Mouse (Mus musculus) heart, postnatal 0 days (tissue): ENCODE results near the gene Cdkn1a. TPM values are rescaled to one million over a fixed set of nuclear protein-coding genes. Genes with fewer than 3 reads are reported as not detected.

Experiments
- ATAC-seq: fragments of 200-750 bp; cut with Nextera tagmentation; 2 replicates; pipeline ENCODE4 v1.8.0; 2017; ENCODE audit warnings: low read depth, moderate number of reproducible peaks, moderate library complexity; ENCODE audit not compliant: insufficient read depth
- DNase-seq: peaks from one replicate; pipeline ENCODE4 v3.0.0-alpha.2; 2016; ENCODE audit warnings: low spot score
- H3K27ac ChIP-seq: fragments of 300-500 bp; sonication (generic); 2 replicates; pipeline ENCODE4 v1.5.1; 2014; ENCODE audit warnings: low read depth, mild to moderate bottlenecking
- H3K27me3 ChIP-seq: fragments of 300-500 bp; sonication (generic); 2 replicates; pipeline ENCODE4 v1.6.1; 2014; ENCODE audit warnings: low read length, mixed read lengths; ENCODE audit not compliant: control insufficient read depth, insufficient read depth
- H3K36me3 ChIP-seq: fragments of 300-500 bp; sonication (generic); replicated peaks from 2 replicates; pipeline ENCODE4 v1.6.1; 2014; ENCODE audit warnings: low read length, mixed read lengths; ENCODE audit not compliant: control insufficient read depth, insufficient read depth
- H3K4me1 ChIP-seq: fragments of 300-500 bp; sonication (generic); 2 replicates; pipeline ENCODE4 v1.6.1; 2014; ENCODE audit warnings: antibody characterized with exemption; ENCODE audit not compliant: control insufficient read depth, insufficient read depth
- H3K4me2 ChIP-seq: fragments of 300-500 bp; sonication (generic); 2 replicates; pipeline ENCODE4 v1.6.1; 2014; ENCODE audit warnings: low read depth, mild to moderate bottlenecking, low read length, moderate library complexity
- H3K4me3 ChIP-seq: fragments of 300-500 bp; sonication (generic); 2 replicates; pipeline ENCODE4 v1.5.1; 2014; ENCODE audit warnings: low read depth, low read length
- H3K9ac ChIP-seq: fragments of 300-500 bp; sonication (generic); replicated peaks from 2 replicates; pipeline ENCODE4 v1.6.1; 2014; ENCODE audit warnings: low read depth, low read length, mixed read lengths
- H3K9me3 ChIP-seq: fragments of 300-500 bp; sonication (generic); replicated peaks from 2 replicates; pipeline ENCODE4 v1.6.1; 2016; ENCODE audit warnings: low read length; ENCODE audit not compliant: control insufficient read depth
- CTCF ChIP-seq: IDR thresholded peaks from 2 replicates; pipeline ENCODE4 v1.5.1; 2016; ENCODE audit warnings: antibody characterized with exemption, control low read depth, low read depth
- EP300 ChIP-seq: IDR thresholded peaks from 2 replicates; pipeline ENCODE4 v1.6.1; 2016; ENCODE audit warnings: antibody characterized with exemption, low read depth
- WGBS: fragments of 180-500 bp; shearing (Covaris S2); extraction: QIAGEN DNeasy Blood & Tissue Kit; methylation state at CpG from one replicate; pipeline ENCODE4 v1.1.7; 2014; 5-methylcytosine and 5-hydroxymethylcytosine counted together
- polyA plus RNA-seq: library from polyadenylated mRNA; unstranded; fragments of >200 nt; fragmentation: Nextera tagmentation; extraction: Ambion mirVana; gene quantifications from 2 replicates; pipeline ENCODE4 v1.2.1, GENCODE M21; 2015
- total RNA-seq: library from RNA; depleted of rRNA; stranded (reverse); fragments of >200 nt; gene quantifications from 2 replicates; pipeline ENCODE4 v1.2.3, GENCODE M21; 2014; ENCODE audit warnings: low replicate concordance

Gene Cdkn1a
- total and polyA plus RNA-seq, 2 experiments from 2014 or later: 16.7 to 48.2 TPM

GRCm38 (mm10) chr17:29072701-29073307 is 18.0 kb upstream of the Cdkn1a start:
- 20% methylated on average over 11 of the region's 11 CpGs for WGBS
- H3K4me3 ChIP-seq: no peak overlapping the region
- TF ChIP-seq EP300: no peak
- TF ChIP-seq CTCF: no peak
- 0 out of 2 replicates have a peak overlapping the region, but pooled peaks have one; percentile 1 for H3K27ac ChIP-seq
- 0 out of 2 replicates have a peak overlapping the region, but pooled peaks have one; percentile 1 for H3K9ac ChIP-seq
- DNase-seq (no peak), ATAC-seq (0 out of 2 replicates have a peak, but pooled peaks have one; percentile 45)
- no peaks in the 10 kb centered on the region for H3K27me3 ChIP-seq
- H3K9me3 ChIP-seq: no peaks in the 10 kb centered on the region
- no peaks in the 10 kb centered on the region for H3K36me3 ChIP-seq
- peaks cover 16% of the 10 kb centered on the region for H3K4me1 ChIP-seq
- no peak overlapping the region for H3K4me2 ChIP-seq

GRCm38 (mm10) chr17:29073313-29073712 is 17.5 kb upstream of the Cdkn1a start:
- WGBS: 35% methylated on average over 5 of the region's 5 CpGs
- no peak for DNase-seq
- Histone ChIP-seq H3K4me1 (peaks cover 21% of the 10 kb centered on the region), H3K9ac (0 out of 2 replicates have a peak overlapping the region, but pooled peaks have one; percentile 1), H3K4me2 (no peak overlapping the region), H3K9me3 (no peaks in the 10 kb centered on the region), H3K27ac (no peak overlapping the region), H3K4me3 (no peak overlapping the region), H3K27me3 (no peaks in the 10 kb centered on the region), H3K36me3 (no peaks in the 10 kb centered on the region)
- no peak for ATAC-seq
- TF ChIP-seq CTCF (no peak), EP300 (no peak)

GRCm38 (mm10) chr17:29074085-29074484 is 16.7 kb upstream of the Cdkn1a start:
- DNase-seq (no peak), ATAC-seq (no peak)
- no peak for TF ChIP-seq EP300
- TF ChIP-seq CTCF: no peak
- H3K27me3 ChIP-seq: no peaks in the 10 kb centered on the region
- H3K9me3 ChIP-seq: no peaks in the 10 kb centered on the region
- no peak overlapping the region for H3K4me3 ChIP-seq
- H3K4me2 ChIP-seq: no peak overlapping the region
- no peak overlapping the region for H3K27ac ChIP-seq
- H3K4me1 ChIP-seq: peaks cover 28% of the 10 kb centered on the region
- no peaks in the 10 kb centered on the region for H3K36me3 ChIP-seq
- 76% methylated on average over 13 of the region's 13 CpGs for WGBS
- no peak overlapping the region for H3K9ac ChIP-seq

- TF ChIP-seq EP300: no peak
- TF ChIP-seq CTCF: no peak
- 70% methylated on average over 8 of the region's 8 CpGs for WGBS
- DNase-seq (no peak), ATAC-seq (no peak)
- H3K9me3 ChIP-seq: no peaks in the 10 kb centered on the region
- no peaks in the 10 kb centered on the region for H3K36me3 ChIP-seq
- no peak overlapping the region for H3K4me3 ChIP-seq
- H3K4me2 ChIP-seq: no peak overlapping the region
- no peak overlapping the region for H3K27ac ChIP-seq
- no peaks in the 10 kb centered on the region for H3K27me3 ChIP-seq
- peaks cover 30% of the 10 kb centered on the region for H3K4me1 ChIP-seq
- no peak overlapping the region for H3K9ac ChIP-seq
Measured at GRCm38 (mm10) chr17:29076235-29076634, 14.5 kb upstream of the Cdkn1a start.

- Histone ChIP-seq H3K36me3 (no peaks in the 10 kb centered on the region), H3K4me2 (peak overlapping the region; percentile 71), H3K4me3 (peak overlapping the region; percentile 40), H3K9ac (peak overlapping the region; percentile 28; the same call in 1 of the 2 replicates), H3K9me3 (no peaks in the 10 kb centered on the region), H3K4me1 (peaks cover 23% of the 10 kb centered on the region), H3K27ac (no peak overlapping the region), H3K27me3 (no peaks in the 10 kb centered on the region)
- DNase-seq: no peak
- TF ChIP-seq CTCF (no peak), EP300 (no peak)
- no peak for ATAC-seq
- 15% methylated on average over 14 of the region's 14 CpGs for WGBS
Measured at GRCm38 (mm10) chr17:29077786-29078509, 12.8 kb upstream of the Cdkn1a start.
